Mouse (Mus musculus) small intestine, adult 2 months (tissue): ENCODE results near the gene Jkamp. TPM values are rescaled to one million over a fixed set of nuclear protein-coding genes. Genes with fewer than 3 reads are reported as not detected.

Experiments
- H3K27ac ChIP-seq: fragments of 200-500 bp; 2 replicates; pipeline ENCODE4 v1.5.1; 2012; ENCODE audit warnings: low read depth, low read length, control low read depth, inconsistent platforms; ENCODE audit not compliant: insufficient read depth
- H3K27me3 ChIP-seq: fragments of 200-500 bp; 2 replicates; pipeline ENCODE4 v1.6.1; 2012; ENCODE audit warnings: mild to moderate bottlenecking, moderate library complexity, low read length, inconsistent platforms; ENCODE audit not compliant: control insufficient read depth, insufficient read depth
- H3K36me3 ChIP-seq: fragments of 200-500 bp; 2 replicates; pipeline ENCODE4 v1.6.1; 2012; ENCODE audit warnings: mild to moderate bottlenecking, low read length, control low read depth, inconsistent platforms; ENCODE audit not compliant: control insufficient read depth, insufficient read depth
- H3K4me1 ChIP-seq: fragments of 200-500 bp; 2 replicates; pipeline ENCODE4 v1.6.1; 2012; ENCODE audit warnings: low read length, inconsistent platforms, mixed read lengths; ENCODE audit not compliant: control insufficient read depth, insufficient read depth, insufficient read length
- H3K4me3 ChIP-seq: fragments of 200-500 bp; 2 replicates; pipeline ENCODE4 v1.5.1; 2012; ENCODE audit warnings: low read depth, mild to moderate bottlenecking, control low read depth, inconsistent platforms, low read length, moderate library complexity
- CTCF ChIP-seq: fragments of 200-500 bp; IDR thresholded peaks from 2 replicates; pipeline ENCODE4 v1.5.1; 2012; ENCODE audit warnings: low read depth, mild to moderate bottlenecking, control low read depth, inconsistent platforms, low read length, moderate library complexity, mixed read lengths; ENCODE audit not compliant: insufficient replicate concordance, insufficient read length; ENCODE audit errors: extremely low read depth
- POLR2A ChIP-seq: fragments of 200-500 bp; IDR thresholded peaks from 2 replicates; pipeline ENCODE4 v1.6.1; 2012; ENCODE audit warnings: low read depth, mild to moderate bottlenecking, control low read depth, inconsistent platforms, low read length, moderate library complexity
- WGBS: fragments of 180-500 bp; shearing (Covaris S2); methylation state at CpG from one replicate; pipeline ENCODE4 v1.1.7; 2018; 5-methylcytosine and 5-hydroxymethylcytosine counted together
- polyA plus RNA-seq: library from polyadenylated mRNA; depleted of rRNA; stranded (reverse); fragments of >200 nt; gene quantifications from 2 replicates; pipeline ENCODE4 v1.2.3, GENCODE M21; 2012

Gene Jkamp
- polyA plus RNA-seq, 1 experiment = 20.4 TPM

- H3K4me1 ChIP-seq = no peaks in the 10 kb centered on the region
- H3K4me3 ChIP-seq = no peak overlapping the region
- no peak overlapping the region for H3K27ac ChIP-seq
- no peaks in the 10 kb centered on the region for H3K27me3 ChIP-seq
- H3K36me3 ChIP-seq = peaks cover 56% of the 10 kb centered on the region
- TF ChIP-seq POLR2A = no peak
- TF ChIP-seq CTCF = no peak
- 92% methylated on average over 8 of the region's 8 CpGs for WGBS
Observed at GRCm38 (mm10) chr12:72096966-72097365, 11.6 kb downstream of the Jkamp start.

GRCm38 (mm10) chr12:72102776-72103175 is 17.4 kb downstream of the Jkamp start:
- no peak overlapping the region for H3K27ac ChIP-seq
- WGBS = 62% methylated on average over 6 of the region's 6 CpGs
- no peaks in the 10 kb centered on the region for H3K27me3 ChIP-seq
- H3K4me3 ChIP-seq = no peak overlapping the region
- H3K36me3 ChIP-seq = peaks cover 13% of the 10 kb centered on the region
- no peak for TF ChIP-seq POLR2A
- no peak for TF ChIP-seq CTCF
- H3K4me1 ChIP-seq = no peaks in the 10 kb centered on the region; the same call in 1 of the 2 replicates

- TF ChIP-seq CTCF = no peak
- TF ChIP-seq POLR2A = no peak
- H3K27ac ChIP-seq = no peak overlapping the region
- H3K4me3 ChIP-seq = no peak overlapping the region
- H3K27me3 ChIP-seq = no peaks in the 10 kb centered on the region
- H3K4me1 ChIP-seq = no peaks in the 10 kb centered on the region; the same call in 1 of the 2 replicates
- 75% methylated on average over 5 of the region's 5 CpGs for WGBS
- peaks cover 8% of the 10 kb centered on the region for H3K36me3 ChIP-seq
Observed at GRCm38 (mm10) chr12:72104027-72104426, 18.6 kb downstream of the Jkamp start.

- Histone ChIP-seq H3K4me3 (no peak overlapping the region), H3K36me3 (peaks cover 8% of the 10 kb centered on the region), H3K27me3 (no peaks in the 10 kb centered on the region), H3K4me1 (no peaks in the 10 kb centered on the region; the same call in 1 of the 2 replicates), H3K27ac (no peak overlapping the region)
- TF ChIP-seq CTCF (no peak), POLR2A (no peak)
- 25% methylated on average over 14 of the region's 14 CpGs for WGBS
Observed at GRCm38 (mm10) chr12:72104525-72105281, 19.3 kb downstream of the Jkamp start.

GRCm38 (mm10) chr12:72115126-72115525 is 29.7 kb downstream of the Jkamp start:
- H3K36me3 ChIP-seq = no peaks in the 10 kb centered on the region
- WGBS = 76% methylated on average over 6 of the region's 6 CpGs

GRCm38 (mm10) chr12:72115686-72116345 is 30.4 kb downstream of the Jkamp start:
- peaks cover 1% of the 10 kb centered on the region; the same call in 1 of the 2 replicates for H3K4me1 ChIP-seq
- H3K27me3 ChIP-seq = no peaks in the 10 kb centered on the region
- TF ChIP-seq POLR2A (no peak), CTCF (no peak)
- no peaks in the 10 kb centered on the region for H3K36me3 ChIP-seq
- H3K27ac ChIP-seq = no peak overlapping the region
- WGBS = 71% methylated on average over 23 of the region's 23 CpGs
- no peak overlapping the region for H3K4me3 ChIP-seq

More at GRCm38 (mm10) chr12:72115126-72115525, 29.7 kb downstream of the Jkamp start:
- H3K27me3 ChIP-seq = no peaks in the 10 kb centered on the region
- H3K4me3 ChIP-seq = no peak overlapping the region
- H3K27ac ChIP-seq = no peak overlapping the region
- TF ChIP-seq CTCF (no peak), POLR2A (no peak)
- H3K4me1 ChIP-seq = peaks cover 1% of the 10 kb centered on the region; the same call in 1 of the 2 replicates

GRCm38 (mm10) chr12:72129203-72129602 is 43.8 kb downstream of the Jkamp start:
- Histone ChIP-seq H3K27ac (no peak overlapping the region), H3K4me3 (no peak overlapping the region), H3K27me3 (no peaks in the 10 kb centered on the region), H3K4me1 (no peaks in the 10 kb centered on the region), H3K36me3 (no peaks in the 10 kb centered on the region)
- 81% methylated on average over 10 of the region's 10 CpGs for WGBS
- TF ChIP-seq POLR2A = no peak
- no peak for TF ChIP-seq CTCF
